Mouse (Mus musculus) left cerebral cortex, adult 9 months (tissue): ENCODE measurements around the gene Stk38l.
"Not testable (repeated sequence)": the region's sequence is repeated elsewhere in the genome, so short reads cannot be mapped to it uniquely, and the experiment has no call there.

Source experiments
- DNase-seq, 2 experiments: peaks; one replicate each; pipeline ENCODE4 v3.0.0; 2022; ENCODE audit warnings: low spot score in 2 of 2

Stk38l gene

DNA sequence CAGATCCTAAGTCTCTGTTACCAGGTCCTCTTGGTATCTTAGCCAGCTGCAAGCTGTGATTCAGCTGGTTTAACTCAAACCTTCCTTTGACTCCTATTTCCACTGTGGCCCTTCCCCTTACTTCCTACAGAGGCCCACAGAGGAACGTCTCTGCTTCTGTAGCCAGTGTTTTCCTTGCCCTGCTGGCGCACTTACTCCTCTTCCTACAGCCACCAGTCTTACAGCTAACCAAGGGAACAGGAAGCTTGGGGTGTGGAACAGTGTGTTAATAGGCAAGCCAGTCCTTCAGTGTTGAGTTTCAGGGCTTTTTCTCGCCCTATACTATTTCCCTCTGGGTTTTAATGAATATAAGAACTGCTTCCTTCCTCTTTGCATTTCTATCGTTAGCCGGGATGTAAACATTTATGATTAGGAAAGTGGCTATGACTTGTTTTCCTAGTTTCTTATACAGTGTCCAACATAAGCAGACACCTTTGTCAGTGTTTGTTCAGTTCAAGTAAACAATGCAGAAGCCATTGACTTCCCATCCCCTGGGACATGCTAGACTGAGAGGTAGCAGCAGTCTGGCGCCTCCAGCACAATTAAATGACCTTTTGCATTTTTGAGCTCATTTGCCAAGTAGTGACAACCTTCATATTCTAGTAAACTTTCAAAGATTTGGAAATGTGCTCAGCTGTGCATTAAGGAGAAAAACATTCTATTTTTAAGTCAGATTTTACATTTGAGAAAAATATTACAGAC is 45.4 kb downstream of the Stk38l start:
- DNase-seq, result no peak

DNA sequence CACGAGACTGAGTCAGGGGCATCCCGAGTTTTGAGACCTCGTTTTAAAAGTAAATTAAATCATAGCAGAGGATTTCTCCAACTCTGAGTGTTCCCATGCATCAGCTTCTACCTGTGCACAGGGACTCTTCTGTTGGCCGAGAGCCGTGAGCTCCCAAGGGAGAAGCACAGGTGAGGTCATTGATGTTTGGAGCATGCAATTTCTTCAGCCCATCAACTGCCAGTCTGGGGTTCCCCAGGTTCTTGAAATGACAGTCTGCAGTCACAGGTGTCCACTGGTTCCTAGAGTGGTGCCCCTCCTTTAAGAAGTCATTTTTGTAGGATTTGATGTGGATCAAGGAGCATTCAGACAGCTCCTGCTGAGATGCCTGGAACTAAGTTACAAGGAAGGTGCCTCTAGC is 46.0 kb downstream of the Stk38l start:
- no peak for DNase-seq

DNA sequence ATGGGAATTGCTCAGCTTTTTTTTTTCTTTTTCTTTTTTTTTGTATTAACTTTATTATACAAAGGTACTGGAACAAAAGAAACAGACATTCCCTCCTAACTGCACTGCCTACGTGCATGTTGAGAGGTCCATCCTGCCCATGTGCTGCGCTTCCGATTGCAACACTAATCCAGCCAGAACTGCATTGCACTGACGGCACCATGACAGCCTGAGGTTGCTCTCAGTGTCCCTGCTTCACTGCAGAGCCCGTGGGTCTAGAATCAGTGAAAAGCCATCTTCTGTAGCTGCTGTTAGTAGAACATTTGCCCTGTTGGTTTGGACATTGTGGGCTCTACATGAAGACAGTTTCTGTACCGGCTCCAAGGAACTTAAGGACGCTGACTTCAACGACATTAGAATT is 51.1 kb downstream of the Stk38l start:
- not testable (repeated sequence) for DNase-seq

DNA sequence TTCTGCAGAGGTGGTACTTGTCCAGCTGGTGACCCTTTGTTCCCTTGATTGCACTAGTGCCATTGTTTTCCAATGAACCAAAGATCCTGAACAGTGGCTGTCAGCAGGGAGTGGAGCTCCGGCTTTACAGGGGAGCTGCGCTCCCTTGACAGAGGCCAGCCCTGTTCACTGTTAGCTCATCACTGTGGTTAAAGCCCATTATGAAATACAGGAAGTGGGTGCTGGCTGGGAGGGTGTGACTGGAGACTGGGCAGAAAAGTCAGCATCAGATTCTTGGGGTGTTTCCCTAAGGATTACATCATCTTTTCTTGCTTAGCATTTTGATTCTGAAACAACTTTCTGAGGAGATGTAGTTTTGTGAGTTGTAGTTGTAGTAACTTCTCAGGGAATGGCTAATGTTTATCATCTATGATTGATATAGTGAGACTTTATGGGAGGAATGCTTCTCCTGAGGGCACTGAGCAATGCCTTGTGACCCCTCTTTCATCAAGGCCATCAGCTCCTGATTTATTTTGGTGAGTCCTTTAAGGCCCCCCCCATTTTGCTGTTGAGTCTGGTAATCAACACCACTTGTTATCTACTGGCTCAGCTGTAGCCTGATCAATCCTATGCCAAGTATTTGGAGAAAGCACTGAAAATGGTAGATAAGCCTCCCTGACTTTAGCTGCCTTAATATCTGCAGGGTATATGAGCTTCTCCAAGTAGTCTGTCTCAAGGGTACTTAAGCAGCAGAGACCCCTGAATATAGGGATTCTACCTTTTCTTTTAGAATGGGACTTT is 52.0 kb downstream of the Stk38l start:
- DNase-seq, result no peak

DNA sequence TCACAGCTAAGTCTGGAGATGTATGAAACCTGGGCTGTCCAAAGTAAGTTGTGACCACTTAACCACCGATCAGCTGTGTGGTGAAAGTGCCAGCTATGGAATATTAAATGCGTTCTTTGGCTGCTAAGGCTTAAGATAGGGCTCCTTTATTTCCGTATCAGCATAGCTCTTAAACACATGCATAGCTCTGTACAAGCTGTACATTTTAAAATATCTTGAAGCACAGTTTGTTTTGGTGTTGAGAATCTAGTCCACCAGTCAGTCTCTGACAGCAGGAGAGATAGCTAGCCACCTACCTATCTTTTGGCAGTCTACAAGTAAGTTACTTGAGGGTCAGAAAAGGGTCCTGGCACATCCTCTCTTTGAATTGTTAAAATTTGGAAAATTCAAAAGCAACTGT is 53.3 kb downstream of the Stk38l start:
- no peak for DNase-seq

DNA sequence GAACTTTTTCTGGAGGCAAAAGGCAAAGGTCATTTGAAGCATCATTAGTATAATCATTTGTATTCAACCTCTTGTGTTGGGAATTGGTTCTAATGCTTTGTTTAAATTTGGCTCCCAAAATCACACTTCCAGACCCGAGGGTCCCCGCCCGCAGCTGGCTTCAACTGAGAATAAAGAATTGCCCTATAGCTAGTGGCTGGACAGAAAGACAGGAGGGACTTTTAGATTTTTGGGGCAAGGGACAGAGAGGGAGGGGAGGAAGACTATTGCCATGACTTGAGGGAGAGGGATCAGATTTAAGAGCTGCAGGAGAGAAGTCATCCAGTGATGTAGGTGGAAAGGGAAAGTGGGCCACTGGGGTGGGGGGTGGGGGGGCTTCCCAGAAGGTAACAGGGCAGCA is 56.8 kb downstream of the Stk38l start:
- no peak for DNase-seq

DNA sequence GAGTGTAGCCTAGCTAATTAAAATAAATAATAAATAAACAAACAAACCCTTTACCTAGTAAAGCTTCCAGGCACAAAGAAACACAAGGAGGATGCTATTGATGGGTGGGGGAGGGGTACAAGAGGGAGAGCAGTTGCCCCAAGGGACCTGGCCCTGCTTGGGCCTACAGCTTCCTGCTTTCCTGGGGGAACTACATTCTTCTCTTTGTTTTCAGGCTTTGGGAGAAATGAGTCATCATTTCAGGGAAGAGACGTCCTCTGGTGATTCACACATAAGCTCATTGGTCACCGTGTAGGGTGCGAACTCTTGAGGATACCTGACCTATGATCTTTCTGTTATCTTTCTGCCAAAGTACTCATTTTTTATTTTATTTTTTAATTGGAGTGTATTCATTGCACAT is 68.7 kb downstream of the Stk38l start:
- no peak for DNase-seq

DNA sequence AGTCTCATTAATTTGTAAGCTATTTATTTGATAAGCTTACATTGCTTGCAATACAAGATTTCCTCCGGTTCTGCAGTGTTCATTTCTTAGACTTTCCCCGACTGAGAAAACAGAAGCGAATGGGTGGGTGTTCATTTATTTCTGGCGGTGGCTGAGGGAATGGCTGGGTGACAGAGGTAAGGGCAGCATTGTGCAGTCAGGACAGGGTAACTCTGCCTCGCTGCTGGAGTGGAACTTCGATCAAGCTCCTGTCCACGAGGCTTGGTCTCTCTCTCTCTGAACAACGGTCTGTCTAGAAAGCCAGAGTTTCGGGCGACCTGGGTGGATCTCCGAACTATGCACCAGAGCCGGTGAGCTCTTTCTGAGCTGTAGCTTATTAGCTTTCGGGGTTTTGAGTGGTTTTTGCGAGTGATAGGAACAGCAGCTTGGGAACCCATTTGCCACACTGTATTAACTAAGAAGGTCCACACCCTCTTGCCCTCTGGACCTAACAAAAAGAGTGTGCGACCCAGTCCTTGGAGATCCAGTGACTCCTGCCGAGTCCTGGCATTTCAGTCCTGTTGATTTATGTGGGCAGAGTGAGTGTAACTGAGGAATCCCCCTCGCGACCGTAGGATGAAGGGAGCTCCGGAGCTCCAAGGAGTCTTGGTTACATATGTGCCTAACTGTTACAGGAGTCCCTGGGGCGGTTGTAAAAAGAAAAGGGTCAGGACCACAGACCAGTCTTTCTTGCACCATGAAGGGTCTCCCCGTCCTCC is 70.5 kb downstream of the Stk38l start:
- DNase-seq, result no peak

DNA sequence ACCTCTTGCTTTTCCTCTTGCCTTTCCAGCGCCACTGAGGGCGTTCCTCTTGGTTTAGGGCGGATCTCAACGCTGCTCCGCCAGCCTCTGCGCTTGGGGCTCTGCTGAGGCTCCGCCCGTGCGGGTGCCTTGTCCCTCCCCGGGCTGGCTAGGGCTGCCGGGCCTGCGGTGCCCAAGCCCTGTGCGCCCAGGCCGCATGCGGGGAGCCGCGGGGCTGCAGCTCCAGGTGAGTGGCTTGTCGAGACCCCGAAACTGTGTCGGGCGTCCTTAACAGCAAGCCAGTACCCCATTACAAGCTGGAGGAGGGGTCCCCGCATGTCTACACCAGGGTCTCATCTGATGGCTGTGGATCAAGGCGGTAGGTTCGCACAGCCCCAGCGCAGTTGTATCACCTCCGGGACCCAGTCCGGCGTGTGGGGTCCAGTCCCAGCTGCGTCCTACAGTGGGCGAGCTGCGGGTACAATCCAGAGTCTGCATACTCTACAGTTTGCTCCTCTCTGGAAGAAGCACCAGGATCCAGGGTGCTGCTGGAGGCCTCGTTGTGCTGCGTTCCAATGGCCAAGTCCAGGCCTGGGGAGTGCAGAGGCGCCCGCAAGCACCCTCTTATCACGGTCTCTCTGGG is 71.2 kb downstream of the Stk38l start, which contains the start of gene Arntl2:
Gene Arntl2, plus strand, starts transcription at position 132 of the 622 bp plus-strand sequence.
- peak; percentile 20 to 60 for DNase-seq

DNA sequence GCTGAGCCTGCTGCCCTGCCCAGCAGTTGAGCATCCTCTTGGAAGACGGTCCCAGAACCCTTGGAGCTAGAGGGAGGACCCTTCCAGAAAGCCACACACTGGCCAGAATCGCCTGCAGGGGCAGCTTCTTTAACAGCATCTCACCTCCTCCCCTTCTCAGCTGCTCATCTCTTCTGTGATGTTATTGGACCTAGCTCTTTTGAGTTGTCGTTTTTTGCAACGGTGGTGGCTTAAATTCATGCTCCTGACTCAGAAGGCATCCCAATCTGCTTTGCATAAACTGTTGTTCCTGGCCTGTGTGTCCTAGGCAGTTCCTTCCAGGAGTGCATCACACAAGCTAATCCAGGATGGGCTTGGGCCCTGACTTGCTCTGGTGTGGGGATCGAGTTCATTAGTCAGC is 72.7 kb downstream of the Stk38l start:
- no peak for DNase-seq

DNA sequence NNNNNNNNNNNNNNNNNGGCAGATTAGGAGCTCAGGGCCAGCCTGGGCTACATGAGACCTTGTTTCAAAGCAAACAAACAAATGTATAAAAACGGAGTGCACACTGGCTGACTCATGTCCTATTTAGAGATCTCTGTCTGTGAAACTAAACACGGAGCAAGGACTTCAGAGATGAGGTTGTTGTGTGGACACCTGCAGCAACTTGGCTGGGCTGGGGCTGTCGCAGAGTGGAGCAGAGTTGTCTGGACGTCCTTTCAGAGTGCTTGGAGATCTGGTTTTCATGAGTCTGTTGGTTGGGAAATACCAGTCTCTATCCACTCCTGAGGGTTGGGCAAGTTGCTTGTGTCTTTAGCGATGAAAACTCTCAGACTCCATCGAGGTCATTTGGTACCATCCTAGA is 85.2 kb downstream of the Stk38l start:
- DNase-seq, result no peak

DNA sequence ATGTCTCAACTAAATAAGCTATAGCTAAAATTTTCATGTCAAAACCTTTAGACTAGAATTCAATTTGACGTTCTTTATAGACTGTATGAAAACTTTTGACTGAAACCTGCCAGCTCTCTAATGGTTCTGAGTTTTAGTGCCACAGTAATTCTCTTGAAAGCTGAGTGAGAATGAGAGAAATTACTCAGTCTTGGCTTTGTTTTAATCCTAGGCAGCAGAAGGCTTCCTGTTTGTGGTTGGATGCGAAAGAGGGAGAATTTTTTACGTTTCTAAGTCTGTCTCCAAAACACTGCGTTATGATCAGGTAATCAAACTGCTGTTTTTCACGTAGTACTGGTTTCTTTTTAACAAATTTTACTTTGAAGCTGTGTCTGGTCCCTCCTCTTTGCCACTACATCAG is 88.2 kb downstream of the Stk38l start:
- no peak for DNase-seq

DNA sequence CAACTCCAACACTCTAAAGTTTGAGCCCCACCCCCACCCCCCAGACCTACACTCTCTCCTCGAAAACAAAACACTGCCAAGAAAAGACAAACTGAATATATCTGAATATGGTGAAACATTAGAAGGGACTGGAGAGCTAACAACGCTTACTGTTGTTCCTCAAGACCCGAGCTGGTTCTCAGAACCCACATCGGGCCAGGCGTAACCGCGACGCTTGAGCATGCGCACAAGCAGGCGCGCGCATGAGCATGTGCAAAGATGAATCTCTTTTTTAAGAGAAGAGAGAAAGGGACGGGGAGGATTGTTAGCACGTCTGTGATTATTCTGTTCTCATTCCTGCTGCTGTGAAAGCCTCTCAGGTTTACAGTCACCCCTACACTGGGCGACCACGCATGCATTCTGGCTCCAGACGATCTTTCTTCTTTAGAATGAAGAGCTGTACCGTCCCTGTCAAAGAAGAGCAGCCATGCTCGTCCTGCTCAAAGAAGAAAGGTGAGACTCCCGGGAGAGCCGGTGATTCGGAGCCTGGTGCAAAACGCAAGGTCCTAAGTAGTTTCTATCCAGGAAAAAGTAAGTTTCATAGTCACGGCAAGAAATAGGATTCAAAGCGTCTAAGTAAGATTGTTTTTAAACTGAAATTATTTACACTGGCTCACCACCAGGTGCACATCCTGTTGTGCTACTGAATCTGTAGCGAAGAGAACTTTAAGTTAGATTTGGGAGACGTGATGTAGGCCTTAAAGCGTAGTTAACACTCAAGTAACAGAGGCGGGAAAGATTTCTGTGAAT is 95.6 kb downstream of the Stk38l start:
- no peak for DNase-seq

DNA sequence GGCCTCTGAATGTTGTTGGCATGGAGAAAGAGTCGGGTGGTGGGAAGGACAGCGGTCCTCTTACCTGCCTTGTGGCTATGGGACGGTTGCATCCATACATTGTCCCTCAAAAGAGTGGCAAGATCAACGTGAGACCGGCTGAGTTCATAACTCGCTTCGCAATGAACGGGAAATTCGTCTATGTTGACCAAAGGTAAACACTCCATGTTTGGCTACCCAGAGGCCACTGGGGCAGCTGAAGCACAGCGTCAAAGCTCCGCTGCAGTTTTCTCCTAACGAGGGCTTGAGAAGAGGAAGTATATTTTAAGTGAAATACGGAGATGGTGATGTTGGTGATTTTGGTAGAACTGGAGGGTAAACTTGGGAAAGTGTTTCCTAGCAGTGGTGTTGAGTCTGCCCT is 97.2 kb downstream of the Stk38l start:
- DNase-seq, result no peak

DNA sequence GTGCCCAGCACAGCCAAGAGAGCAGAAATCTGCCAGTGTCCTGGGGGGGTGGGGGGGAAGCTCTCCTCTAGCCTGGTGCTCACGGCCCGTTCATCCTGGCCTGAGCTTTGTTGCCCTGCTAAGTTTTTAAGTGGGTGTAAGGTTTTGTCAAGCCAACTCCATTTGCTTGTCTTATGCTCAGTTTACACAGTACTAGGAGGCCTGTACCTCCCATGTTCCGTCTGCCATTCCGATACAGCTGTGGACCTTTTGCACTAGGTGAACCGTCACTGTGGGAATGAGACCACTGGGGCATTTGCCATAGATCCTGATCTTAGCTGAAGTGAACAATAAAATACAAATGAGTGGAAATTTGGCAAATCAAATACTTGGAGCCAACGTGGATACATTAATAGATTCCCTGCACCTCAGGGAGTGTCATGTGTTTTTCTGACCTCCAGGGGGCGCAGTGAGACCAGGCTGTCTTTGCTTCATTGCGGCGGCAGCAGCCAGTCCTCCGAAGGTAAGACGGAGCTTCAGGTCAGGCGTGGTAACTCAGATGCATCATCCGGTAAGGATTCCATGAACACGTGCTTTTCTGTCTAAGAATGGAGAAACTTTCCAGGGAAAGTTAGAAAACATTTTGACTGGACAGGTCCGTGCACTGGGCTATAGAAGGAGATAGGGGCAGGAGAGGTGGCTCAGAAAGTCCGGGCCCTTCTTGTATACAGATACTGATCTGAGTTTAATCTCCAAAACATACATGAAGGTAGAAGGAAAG is 100.1 kb downstream of the Stk38l start:
- DNase-seq, result peak in 1 of 2 experiments; percentile 53

DNA sequence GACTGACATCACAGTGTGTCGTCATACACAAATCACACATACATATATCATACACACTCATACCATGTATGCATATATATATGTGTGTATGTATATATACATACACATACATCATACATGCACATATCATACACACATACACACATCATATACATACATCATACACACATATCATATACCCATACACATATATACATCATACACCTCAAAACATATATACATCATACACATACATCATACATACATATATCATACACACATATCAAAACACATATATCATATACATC is 100.6 kb downstream of the Stk38l start:
- DNase-seq, result no peak
